Mouse (Mus musculus): ENCODE measurements at regions not wholly inside any gene's neighbourhood (a gene's known extent, or its start where the extent isn't known, plus 50 kb on each side); places are given as distances from the start of the nearest gene placed in this dataset.
A peak's percentile ranks its signal among the peaks of the same experiment; 100 is the strongest.

DNA sequence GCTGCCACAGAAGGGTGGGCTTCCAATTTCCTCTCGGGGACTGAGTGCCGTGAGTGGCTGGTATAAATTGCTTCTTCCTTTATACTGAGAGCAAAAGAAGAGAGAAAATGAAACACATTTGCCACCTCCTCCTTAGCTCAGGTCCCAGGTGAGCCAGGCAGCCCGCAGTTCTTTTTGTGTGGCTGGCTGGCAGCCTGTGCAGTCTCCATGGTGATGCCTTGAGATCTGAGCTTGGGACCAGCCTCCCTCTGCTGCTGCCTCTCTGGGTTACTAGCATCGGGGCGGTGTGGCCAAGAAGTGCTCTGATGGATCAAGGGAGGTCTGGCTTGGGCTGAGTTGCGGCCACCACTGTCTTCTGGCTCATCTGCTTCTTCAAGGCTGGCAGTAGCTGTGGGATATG lies 249.1 kb upstream of the Gm4791 start:
- no peak for ATAC-seq (replicated peaks; ENCODE audit: low FRiP score, low TSS enrichment, poor library complexity, severe bottlenecking)

DNA sequence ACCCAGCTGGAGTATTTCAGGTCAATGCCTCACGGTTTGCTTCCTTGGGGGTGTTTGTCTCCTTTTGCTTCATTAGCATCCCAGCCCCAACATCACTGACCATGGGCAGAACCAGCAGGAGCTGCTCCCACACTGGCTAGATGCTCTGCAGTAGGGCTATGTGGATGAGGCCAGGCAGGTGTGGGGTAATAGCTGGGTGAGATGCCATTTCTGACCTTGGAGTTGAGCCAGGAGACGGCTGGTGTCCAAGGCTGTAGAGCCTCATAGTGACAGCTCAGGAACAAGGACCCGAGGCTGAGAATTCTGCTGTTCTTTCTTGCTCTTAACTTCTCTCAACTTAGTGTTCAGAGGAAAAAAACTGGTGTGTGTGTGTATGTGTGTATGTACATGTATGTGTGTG lies 252.3 kb upstream of the Gm4791 start:
- no peak for ATAC-seq (replicated peaks; ENCODE audit: low FRiP score, low TSS enrichment, poor library complexity, severe bottlenecking)

DNA sequence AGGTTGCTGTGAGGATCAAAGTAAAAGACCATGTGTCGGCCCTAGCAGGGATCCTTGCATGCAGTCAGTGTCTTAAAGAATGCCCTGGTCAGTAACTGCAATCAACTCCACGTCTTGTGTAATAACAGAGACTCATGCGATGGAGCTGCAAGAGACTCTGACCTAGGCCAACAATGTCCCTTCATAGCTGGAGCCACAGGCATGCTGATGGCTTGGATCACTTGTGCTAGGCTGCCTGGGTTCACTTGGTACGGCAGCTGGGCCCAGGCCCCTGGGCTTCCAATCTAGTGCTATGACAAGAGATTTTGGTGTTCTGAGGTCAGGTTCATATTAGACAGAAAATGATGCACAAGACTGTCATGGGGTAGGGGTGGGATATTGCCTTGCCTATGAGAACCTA lies 258.0 kb upstream of the Gm4791 start:
- no peak for ATAC-seq (replicated peaks; ENCODE audit: low FRiP score, low TSS enrichment, poor library complexity, severe bottlenecking)

DNA sequence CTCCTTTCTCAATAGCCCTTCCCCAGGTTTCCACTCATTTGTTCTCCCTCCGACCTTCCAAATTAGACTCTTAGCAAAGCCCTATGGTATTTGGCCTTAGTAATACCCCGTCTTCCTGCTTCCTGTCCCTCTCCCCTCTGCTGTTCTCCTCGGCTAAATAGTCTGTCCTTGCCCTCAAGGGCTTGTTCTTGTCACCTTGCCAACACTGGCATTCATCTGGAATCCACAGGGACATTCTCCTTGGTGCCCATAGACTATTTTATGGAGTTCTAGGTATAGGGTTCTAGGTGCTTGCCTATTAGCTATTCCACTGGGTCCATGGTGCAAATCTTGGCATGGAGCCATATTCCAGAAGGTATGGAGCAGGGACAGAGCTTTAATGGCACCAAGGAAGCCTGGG lies 259.2 kb upstream of the Gm4791 start:
- ATAC-seq (replicated peaks; ENCODE audit: low FRiP score, low TSS enrichment, poor library complexity, severe bottlenecking) = no peak

DNA sequence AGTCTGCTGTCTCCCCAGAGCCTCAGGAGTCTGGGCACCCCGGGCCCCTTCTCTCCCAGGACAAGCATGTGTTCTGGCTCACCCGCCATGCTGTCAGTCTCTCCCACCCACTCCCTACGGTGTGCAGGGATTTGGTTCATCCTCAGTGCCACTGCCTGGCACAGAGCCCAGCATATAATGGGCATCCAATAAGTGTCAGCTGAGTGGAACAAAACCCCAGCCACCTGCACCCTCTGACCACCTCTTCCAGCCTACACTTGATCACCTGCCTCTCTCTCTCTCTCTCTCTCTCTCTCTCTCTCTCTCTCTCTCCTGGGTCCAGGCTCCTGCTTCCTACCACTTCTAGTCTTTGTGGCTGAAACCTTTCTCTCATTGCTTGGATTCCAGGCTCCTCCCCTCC lies 259.9 kb upstream of the Gm4791 start:
- ATAC-seq (replicated peaks; ENCODE audit: low FRiP score, low TSS enrichment, poor library complexity, severe bottlenecking) = no peak

DNA sequence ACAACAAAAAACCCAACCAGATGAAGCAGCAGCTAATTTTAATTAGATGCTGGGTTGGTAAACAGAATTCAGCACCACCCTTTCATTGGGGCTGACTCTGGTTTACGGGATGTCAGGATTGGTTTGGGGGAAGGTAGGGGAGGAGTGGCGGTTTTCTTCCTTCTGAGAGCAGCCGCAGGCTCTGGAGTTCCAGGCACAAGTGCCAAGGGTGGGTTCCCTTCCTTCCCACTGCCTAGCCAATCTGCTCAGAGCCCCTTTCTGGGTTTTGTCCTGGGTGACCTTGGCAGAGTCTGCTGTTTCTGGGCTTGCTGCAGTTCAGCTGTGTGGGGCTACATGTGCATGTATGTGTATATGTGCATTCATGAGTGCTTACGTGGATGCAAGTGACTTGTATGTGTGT lies 260.5 kb upstream of the Gm4791 start:
- no peak for ATAC-seq (replicated peaks; ENCODE audit: low FRiP score, low TSS enrichment, poor library complexity, severe bottlenecking)

DNA sequence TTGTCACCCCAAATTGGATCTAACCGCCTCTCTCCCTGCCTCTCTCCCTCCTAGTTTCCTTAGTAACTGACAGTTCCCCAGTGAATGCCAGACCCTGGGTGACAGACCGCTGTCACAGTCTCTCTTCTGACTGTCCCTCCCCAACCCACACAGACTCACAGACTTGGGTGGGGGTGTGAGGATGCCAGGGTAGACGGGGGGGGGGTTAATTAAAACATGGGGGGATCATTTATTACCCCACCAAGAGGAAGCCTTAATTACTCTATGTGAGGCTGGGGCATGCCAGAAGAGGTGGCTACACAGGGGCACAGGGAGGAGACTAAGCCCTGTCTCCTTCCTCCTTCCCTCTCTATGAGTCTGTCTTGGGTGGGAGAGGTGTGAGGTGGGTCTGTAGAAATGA lies 261.1 kb upstream of the Gm4791 start:
- no peak for ATAC-seq (replicated peaks; ENCODE audit: low FRiP score, low TSS enrichment, poor library complexity, severe bottlenecking)

DNA sequence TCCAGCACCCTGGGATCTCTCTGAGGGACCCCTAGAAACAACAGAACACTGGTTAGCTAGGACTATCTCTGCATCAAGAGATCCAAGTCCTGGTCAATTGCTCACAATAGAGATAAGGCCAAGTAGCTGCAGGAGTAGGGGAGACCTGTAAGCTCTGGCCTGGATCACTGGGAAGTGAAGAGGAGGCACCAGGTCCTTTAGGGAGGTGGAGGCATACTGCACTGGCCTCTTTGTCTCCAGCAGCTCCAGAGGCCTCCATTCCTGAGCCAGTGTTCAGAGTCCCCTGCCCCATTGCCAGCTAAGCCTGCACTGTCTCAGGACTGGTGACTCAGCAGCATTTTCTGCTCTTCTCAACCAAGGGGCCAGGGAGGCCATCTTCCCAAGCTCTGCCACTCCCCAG lies 262.3 kb upstream of the Gm4791 start:
- no peak for ATAC-seq (replicated peaks; ENCODE audit: low FRiP score, low TSS enrichment, poor library complexity, severe bottlenecking)

DNA sequence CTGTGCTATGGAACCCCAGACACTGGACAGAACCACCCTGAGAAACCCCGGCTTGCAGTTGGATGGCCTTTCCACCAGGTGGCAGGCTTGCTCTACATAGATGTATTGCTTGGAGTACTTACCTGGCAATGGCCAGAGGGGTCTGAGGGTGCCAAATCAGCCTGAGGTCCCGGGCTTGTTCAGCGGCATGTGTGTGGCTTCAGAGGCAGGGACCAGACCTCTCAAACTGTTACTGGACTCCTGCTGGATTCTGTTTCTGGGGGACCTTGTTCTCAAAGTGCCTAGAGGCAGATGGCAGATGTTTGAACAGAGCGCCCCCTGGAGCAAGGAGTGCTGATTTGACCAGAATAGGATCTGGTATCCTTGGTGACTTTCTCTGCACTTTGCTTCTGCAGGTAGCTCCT lies 262.9 kb upstream of the Gm4791 start:
- peak; percentile 78 for ATAC-seq (replicated peaks; ENCODE audit: low FRiP score, low TSS enrichment, poor library complexity, severe bottlenecking)

DNA sequence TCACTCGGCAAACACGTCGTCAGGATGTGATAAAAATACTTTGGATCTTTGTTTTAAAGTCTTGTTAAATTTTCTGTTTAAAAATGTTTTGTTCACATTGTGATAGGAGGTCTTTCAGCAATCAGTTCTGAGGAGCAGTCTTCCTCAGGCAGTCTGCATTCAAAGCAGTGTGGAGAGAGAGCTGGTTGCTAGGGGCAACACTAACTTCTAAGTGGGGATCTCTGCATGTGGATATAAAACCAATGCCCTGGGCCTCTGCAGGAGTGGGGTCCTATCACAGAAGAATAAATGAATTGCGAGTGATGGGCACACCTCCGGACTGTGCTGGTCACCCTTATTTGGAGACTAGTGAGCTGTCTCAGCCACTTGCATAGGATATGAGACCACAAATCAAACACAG lies 270.1 kb upstream of the Gm4791 start:
- no peak for ATAC-seq (replicated peaks; ENCODE audit: low FRiP score, low TSS enrichment, poor library complexity, severe bottlenecking)

DNA sequence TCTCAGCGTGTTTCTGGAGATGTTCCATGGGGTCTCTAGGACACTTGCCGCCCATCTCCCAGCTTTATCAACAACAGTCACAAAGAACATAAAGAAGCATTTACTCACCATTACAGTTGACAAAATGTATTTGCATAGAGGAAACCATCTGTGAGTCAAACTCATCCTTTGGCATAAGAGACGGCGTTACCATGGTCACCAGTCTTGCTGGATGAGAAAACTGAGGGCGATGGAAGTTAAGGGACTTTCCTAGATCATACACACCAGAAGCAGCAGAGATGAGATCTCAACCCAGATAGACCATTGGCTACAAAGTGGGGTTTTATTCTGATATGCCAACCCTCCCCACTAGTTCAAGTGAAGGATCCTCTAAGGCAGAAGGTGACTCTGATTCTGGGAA lies 274.3 kb upstream of the Gm4791 start:
- no peak for ATAC-seq (replicated peaks; ENCODE audit: low FRiP score, low TSS enrichment, poor library complexity, severe bottlenecking)

DNA sequence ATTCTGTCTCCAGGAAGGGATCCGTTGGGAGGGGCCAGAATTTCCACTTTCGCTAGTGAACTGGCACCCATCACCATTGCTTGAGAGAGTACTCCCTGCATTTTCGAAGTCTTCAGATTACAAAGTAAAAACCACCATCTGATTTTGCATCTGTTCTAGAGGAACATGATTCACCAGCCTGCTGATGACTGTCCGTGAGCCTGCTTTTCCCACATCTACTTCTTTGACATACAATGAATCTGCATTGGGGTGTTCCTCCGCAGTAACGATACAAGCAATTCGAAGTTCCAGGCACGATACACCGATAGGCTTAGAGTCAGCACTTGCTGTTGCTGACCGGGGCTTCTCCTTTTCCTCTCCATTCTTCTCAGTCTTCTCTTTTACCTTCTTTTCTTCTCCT lies 285.1 kb upstream of the Gm4791 start:
- no peak for ATAC-seq (replicated peaks; ENCODE audit: low FRiP score, low TSS enrichment, poor library complexity, severe bottlenecking)

DNA sequence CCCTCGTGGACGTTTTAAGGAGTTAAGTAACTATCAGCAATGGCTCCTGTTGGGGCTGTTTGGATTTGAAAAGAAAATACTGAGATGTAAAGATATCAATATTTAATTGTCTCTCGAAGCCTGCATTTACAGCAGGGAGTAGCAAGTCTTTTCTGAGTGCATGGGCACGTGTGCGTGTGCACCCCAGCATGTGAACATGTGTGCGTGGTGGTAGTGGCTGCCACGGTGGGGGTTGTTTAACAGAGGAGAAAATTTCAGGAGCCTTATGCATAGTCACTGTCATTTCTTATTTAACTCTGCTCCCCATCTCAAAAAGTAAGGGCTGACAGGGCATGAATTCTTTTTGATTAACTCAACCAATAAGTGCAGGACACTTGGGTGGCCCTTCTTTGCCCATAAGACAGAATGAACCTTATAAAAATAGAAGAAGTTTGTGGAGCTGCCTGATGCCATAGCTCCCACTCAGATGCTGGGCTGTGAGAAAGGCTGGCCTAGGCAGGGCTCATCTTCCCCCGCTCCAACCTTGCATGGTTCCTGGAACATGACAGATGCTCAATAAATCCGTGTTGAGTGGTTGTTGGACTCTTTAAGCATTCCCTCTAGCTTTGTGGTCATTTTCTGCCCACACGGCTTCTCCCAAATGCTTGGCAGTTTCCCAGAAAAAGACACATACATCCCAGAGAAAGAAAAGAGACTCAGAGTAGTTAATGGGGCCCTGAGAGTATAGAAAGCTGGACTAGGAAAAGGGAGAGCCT lies 294.2 kb upstream of the Gm4791 start:
- no peak for ATAC-seq (replicated peaks; ENCODE audit: low FRiP score, low TSS enrichment, poor library complexity, severe bottlenecking)

DNA sequence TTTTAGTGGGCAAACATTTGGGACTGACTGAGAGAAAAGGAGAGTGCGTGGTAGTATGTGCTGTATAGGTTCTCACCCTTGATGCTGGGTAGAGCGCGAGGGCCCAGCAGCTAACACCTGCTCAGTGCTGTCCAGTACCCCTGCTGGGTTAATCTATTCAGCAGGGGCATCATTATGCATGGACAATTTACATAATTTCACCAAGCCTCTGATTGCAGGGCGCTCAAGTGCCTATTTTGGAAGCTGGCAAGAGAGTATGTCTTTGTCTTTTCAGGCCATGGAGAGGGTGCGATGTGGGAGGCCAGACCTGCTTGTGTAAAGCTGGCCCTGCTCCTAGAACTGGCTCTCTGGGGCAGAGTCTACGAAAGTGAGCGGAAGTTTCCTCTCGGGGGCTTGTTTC lies 294.9 kb upstream of the Gm4791 start:
- ATAC-seq (replicated peaks; ENCODE audit: low FRiP score, low TSS enrichment, poor library complexity, severe bottlenecking) = no peak

DNA sequence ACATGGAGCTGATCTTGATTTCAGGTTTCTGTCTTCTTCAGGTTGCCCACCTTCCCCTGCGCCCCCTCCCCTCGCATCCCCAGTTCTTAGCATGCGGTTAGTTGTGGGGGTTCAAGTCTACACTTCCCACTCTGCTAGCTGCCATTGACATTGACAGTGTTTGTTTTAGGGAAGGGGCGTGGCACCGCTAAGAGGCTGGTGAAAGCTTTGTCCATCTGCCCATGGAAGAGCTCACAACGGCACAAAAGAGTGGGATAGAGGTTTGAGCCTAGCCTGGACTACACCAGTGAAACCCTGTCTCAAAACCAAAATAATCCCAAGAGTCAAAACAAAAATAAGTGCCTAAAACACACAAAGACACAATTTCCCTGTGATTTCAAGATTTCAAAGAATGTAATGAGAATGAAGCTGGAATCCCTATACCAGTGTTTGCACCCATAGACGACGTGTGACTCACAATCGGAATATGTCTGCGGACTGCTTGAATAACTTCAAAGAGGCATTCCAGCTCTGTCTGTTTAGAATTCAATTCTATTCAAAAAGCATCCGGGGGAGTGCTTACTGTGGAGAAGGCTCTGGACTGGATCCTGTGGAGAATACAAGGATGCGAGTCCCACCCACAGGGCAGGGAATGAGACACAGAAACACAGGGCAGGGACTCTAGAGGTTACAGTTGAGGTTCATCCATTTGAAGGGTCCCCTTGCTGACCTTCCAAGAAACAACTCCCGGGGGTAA lies 295.5 kb upstream of the Gm4791 start:
- no peak for ATAC-seq (replicated peaks; ENCODE audit: low FRiP score, low TSS enrichment, poor library complexity, severe bottlenecking)

DNA sequence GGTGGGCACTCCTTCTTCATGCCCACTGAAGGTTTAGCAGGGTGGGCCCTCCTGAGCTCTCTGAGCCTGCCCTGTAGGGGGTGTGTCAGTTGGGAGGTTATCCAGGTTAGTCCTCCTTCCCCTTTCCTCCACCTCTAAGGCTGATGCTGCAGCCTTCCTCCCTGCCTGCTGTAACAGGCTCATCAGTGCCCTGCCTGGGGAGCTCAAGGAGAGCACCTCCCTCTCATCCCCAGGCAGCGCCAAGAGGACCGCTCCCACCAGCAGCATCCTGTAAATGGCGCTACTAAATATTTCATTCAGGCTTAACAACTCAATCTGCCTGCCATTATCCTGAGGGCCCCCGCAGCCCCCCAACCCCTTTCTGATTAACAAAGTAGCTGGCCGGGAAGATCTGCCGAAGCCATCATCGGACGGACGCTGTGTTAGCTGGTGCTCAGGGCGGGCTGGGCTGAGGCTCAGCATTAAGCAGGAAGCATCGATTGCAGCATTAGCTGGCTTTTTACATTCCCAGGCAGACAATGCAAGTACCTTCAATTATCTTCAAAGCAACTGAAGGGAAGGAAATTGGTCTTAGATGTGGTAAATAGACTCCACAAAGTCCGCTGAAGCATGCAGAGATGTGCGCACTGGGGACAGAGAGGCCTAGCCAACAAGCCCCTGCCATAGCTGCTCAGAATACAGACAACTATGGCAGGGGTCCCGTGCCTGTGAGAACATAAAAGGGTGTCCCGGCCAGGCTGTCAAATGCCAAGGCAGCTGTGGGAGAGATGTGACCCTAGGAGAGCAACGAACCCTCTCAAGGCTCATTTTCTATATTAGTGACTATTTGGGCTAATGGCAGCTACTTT lies 296.3 kb upstream of the Gm4791 start:
- ATAC-seq (replicated peaks; ENCODE audit: low FRiP score, low TSS enrichment, poor library complexity, severe bottlenecking) = no peak

DNA sequence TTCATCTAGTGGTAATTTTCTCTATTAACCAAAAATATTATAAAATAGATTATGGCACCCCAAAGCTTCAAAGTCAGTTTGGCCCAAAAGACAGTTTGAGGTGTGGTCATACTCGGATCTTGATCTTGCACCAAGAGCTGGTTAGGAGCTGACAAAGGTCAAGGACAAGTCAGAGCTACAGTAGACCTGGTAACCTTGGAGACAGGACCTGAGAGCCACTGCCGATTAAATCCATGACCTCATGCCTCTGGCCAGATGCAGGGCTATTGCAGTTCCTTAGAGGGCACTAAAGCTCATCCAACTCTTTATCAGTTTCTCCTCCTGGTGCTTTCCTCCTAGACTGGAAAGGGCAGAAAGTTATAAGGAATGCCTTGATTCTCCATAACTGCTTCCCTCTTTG lies 302.4 kb upstream of the Gm4791 start:
- ATAC-seq (replicated peaks; ENCODE audit: low FRiP score, low TSS enrichment, poor library complexity, severe bottlenecking) = no peak

DNA sequence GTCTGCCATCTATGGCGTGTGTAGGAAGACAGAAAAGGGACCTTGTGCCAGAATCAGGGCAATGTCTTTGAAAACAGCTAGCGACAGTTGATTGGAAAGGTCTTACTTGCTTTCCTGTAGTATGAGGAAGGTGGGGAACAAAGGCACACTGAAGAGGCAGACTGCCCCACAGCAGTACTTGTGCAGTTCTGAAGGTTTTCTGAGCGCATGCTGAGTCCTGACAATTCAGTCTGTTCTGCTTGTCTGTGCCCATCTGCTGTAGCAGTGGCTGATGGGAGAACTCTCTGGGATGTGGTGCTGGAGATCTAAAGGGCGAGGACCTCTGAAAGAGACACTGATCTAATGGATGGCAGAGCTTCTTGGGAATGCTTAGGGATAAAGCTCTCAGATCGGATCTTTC lies 309.2 kb upstream of the Gm4791 start:
- ATAC-seq (replicated peaks; ENCODE audit: low FRiP score, low TSS enrichment, poor library complexity, severe bottlenecking) = no peak

DNA sequence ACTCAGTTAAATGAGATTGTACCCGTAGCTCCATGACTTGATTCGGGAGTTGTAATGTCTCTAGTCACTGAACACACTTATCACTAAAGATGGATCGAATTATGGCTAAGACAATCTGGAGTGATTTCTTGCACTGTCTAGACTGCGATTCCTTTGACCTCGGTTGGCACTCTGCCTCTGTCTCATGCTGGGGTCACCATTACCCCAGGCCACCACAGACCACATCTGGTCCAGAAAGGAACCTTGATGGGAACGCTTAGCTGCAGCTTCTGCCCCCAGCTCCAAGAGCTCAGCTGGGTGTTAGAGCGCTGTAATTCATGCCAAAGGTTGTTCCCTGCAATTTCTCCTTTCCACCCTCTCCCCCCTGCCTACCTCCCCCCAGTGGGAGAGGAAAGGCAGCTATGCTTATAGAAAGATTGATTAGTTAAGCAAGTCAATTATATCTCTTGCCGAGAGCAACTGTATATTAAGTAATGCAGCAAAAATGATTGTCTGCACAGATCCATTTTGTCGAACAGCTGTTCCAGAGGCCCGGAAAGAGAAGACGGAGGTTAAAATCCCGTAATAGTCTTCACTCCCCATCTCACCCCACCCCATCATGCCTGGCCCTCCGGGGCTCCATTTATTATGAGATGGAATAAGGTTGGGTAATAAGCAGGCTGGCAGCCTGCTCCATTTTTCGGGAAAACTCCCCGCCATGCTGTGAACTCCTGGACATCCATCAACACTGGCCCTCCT lies 314.3 kb upstream of the Gm4791 start:
- ATAC-seq (replicated peaks; ENCODE audit: low FRiP score, low TSS enrichment, poor library complexity, severe bottlenecking) = no peak

DNA sequence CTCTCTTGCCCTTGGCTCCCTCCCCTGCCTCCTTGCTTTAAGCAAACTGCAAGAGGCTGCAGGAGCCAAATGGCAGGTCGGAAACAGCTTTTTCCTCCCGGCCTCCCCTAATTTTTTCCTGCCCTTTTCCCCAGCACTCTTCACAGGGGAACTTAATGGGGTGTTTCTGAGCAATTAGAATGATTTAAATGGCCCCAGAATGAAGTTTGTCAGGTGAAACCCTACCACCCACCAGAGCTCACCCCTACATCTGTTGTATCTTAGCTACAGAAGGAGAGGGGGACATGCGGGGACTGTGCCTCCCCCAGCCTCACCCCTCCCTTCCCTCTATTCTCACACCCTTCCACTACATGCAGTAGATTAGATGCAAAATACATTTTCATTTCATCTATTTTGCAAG lies 326.5 kb upstream of the Gm4791 start:
- no peak for ATAC-seq (replicated peaks; ENCODE audit: low FRiP score, low TSS enrichment, poor library complexity, severe bottlenecking)
